In genomic region chr16:88701072-88701864, GRCm38 (mm10) we compare ENCODE assay signal across 13 mouse cellular contexts. TPM values are rescaled to one million over a fixed set of nuclear protein-coding genes. Genes with fewer than 3 reads are reported as not detected.
A peak's percentile ranks its signal among the peaks of the same experiment; 100 is the strongest.
DNase-seq lines count a peak whose midpoint lies in the region; ATAC-seq and TF ChIP-seq lines count a peak whose summit lies in the region.
"Had no signal": no experiment of that assay in that cellular context is flagged by ENCODE, and none has a peak within 500 bp of the region (broad histone marks: within the 10 kb centered on the region; RNA-seq: fewer than 3 reads in every experiment).

No protein-coding gene starts in this region.

- H3K27ac ChIP-seq in kidney, adult 2 months (ENCODE audit: insufficient read depth, low read depth, low read length), result no peak overlapping the region
- no peak overlapping the region for H3K27ac ChIP-seq in embryonic facial prominence, embryonic 11.5 days (replicated peaks; ENCODE audit: low read depth, low read length)
- H3K27ac ChIP-seq in limb, embryonic 14.5 days (replicated peaks; ENCODE audit: low read depth, low read length), result no peak overlapping the region

- DNase-seq in kidney, postnatal 4 days, result peak; percentile 7 to 15
- no peak for DNase-seq in kidney, adult 2 months
- peak; percentile 30 for DNase-seq in embryonic facial prominence, embryonic 11.5 days (ENCODE audit: low spot score)
- DNase-seq in limb, embryonic 14.5 days (ENCODE audit: low spot score), result peak; percentile 64
- DNase-seq in thymus, postnatal 25 days, result peak; percentile 73
- no peak for DNase-seq in layer of hippocampus, adult 11-12 months (ENCODE audit: low spot score)
- no peak for DNase-seq in adrenal gland, adult 18-20 months (ENCODE audit: low spot score in 2 of 2)
- DNase-seq: kidney, adult 18-20 months had no signal

- no peak for ATAC-seq in embryonic facial prominence, embryonic 11.5 days (replicated peaks; ENCODE audit: insufficient number of reproducible peaks, low FRiP score, low TSS enrichment, low read depth)
- peak; percentile 65; the same call in 1 of the 2 replicates for ATAC-seq in limb, embryonic 14.5 days (ENCODE audit: low FRiP score, low read depth)

- 36% methylated on average over 4 of the region's 4 CpGs for WGBS in kidney, adult 2 months
- 30% methylated on average over 4 of the region's 4 CpGs for WGBS in embryonic facial prominence, embryonic 11.5 days
- WGBS in limb, embryonic 14.5 days, result 32% methylated on average over 4 of the region's 4 CpGs

- TF ChIP-seq POLR2A in kidney, adult 2 months (IDR thresholded peaks at IDR 0.05; ENCODE audit: low read depth, low read length), result no peak
- TF ChIP-seq POLR2A in limb, embryonic 14.5 days (IDR thresholded peaks at IDR 0.05; ENCODE audit: borderline replicate concordance, extremely low read depth, insufficient read depth, insufficient read length), result no peak

- no peaks in the 10 kb centered on the region for H3K36me3 ChIP-seq in kidney, adult 2 months (ENCODE audit: control insufficient read depth, insufficient read depth, low read length)
- H3K36me3 ChIP-seq in embryonic facial prominence, embryonic 11.5 days (replicated peaks; ENCODE audit: control insufficient read depth, insufficient read depth, low read depth, low read length), result no peaks in the 10 kb centered on the region
- H3K36me3 ChIP-seq in limb, embryonic 14.5 days (ENCODE audit: control insufficient read depth, insufficient read depth, low read length), result no peaks in the 10 kb centered on the region
- H3K36me3 ChIP-seq: G1E had no signal

- no peak overlapping the region for H3K4me3 ChIP-seq in kidney, adult 2 months (ENCODE audit: insufficient read depth, low read depth, low read length)
- no peak overlapping the region for H3K4me3 ChIP-seq in embryonic facial prominence, embryonic 11.5 days (ENCODE audit: low read depth, low read length)
- H3K4me3 ChIP-seq in limb, embryonic 14.5 days (replicated peaks; ENCODE audit: low read length), result no peak overlapping the region
- H3K4me3 ChIP-seq: megakaryocyte, embryonic 14.5 days had no signal

- no peaks in the 10 kb centered on the region for H3K4me1 ChIP-seq in kidney, adult 2 months (ENCODE audit: control insufficient read depth, insufficient read depth, low read length)
- H3K4me1 ChIP-seq in embryonic facial prominence, embryonic 11.5 days (ENCODE audit: control insufficient read depth, insufficient read depth, low read length), result no peaks in the 10 kb centered on the region
- 0 out of 2 replicates have a peak, but pooled peaks cover 4% of the 10 kb centered on the region for H3K4me1 ChIP-seq in limb, embryonic 14.5 days (ENCODE audit: control insufficient read depth, insufficient read depth, low read length)
- H3K4me1 ChIP-seq: megakaryocyte, embryonic 14.5 days had no signal

- H3K9me3 ChIP-seq in embryonic facial prominence, embryonic 11.5 days (replicated peaks; ENCODE audit: control insufficient read depth, low read length), result no peaks in the 10 kb centered on the region
- H3K9me3 ChIP-seq in limb, embryonic 14.5 days (ENCODE audit: control insufficient read depth, low read length), result no peaks in the 10 kb centered on the region
- H3K9me3 ChIP-seq: G1E; megakaryocyte, embryonic 14.5 days had no signal

- H3K27me3 ChIP-seq in kidney, adult 2 months (replicated peaks; ENCODE audit: control insufficient read depth, insufficient read depth, low read length), result no peaks in the 10 kb centered on the region
- H3K27me3 ChIP-seq in embryonic facial prominence, embryonic 11.5 days (ENCODE audit: control insufficient read depth, insufficient read depth, low read length), result no peaks in the 10 kb centered on the region
- no peaks in the 10 kb centered on the region for H3K27me3 ChIP-seq in limb, embryonic 14.5 days (ENCODE audit: control insufficient read depth, insufficient read depth, low read length)
- H3K27me3 ChIP-seq: megakaryocyte, embryonic 14.5 days had no signal

- TF ChIP-seq CTCF in kidney, adult 2 months (conservative IDR thresholded peaks at IDR 0.05; ENCODE audit: insufficient read depth, insufficient read length, low read depth, low read length), result no peak

- H3K9ac ChIP-seq in embryonic facial prominence, embryonic 11.5 days (replicated peaks; ENCODE audit: low read length), result no peak overlapping the region
- no peak overlapping the region for H3K9ac ChIP-seq in limb, embryonic 14.5 days (ENCODE audit: low read depth, low read length, severe bottlenecking)

- H3K4me2 ChIP-seq in embryonic facial prominence, embryonic 11.5 days (ENCODE audit: low read depth, low read length), result no peak overlapping the region
- H3K4me2 ChIP-seq in limb, embryonic 14.5 days (replicated peaks; ENCODE audit: low read depth, low read length, severe bottlenecking), result no peak overlapping the region

RNA-seq across cellular contexts. Expression of gene 2310061N02Rik, which starts 6.5 kb away (rescaled TPM):
- polyA plus RNA-seq in kidney, adult 2 months (2012; rRNA removed), result not detected in 2 replicates
- not detected in 2 replicates for polyA plus RNA-seq in embryonic facial prominence, embryonic 11.5 days (2014; fragmentation: Nextera tagmentation; extraction: Ambion mirVana)
- not detected in 2 replicates for polyA plus RNA-seq in limb, embryonic 14.5 days (2012; rRNA removed)
- polyA plus RNA-seq in limb, embryonic 14.5 days (2014; fragmentation: Nextera tagmentation; extraction: Ambion mirVana), result not detected in 2 replicates
- total RNA-seq in adrenal gland, adult 18-20 months (2021), result not detected
- total RNA-seq: G1E; left cerebral cortex, postnatal 25 days had no signal
- polyA plus RNA-seq: G1E; heart, embryonic 14.5 days; testis, adult 2 months had no signal

RNA-seq across cellular contexts. Expression of gene Krtap13-1, which starts 27.4 kb away (rescaled TPM):
- not detected in 2 replicates for polyA plus RNA-seq in kidney, adult 2 months (2012; rRNA removed)
- polyA plus RNA-seq in embryonic facial prominence, embryonic 11.5 days (2014; fragmentation: Nextera tagmentation; extraction: Ambion mirVana), result not detected in 2 replicates
- not detected in 2 replicates for polyA plus RNA-seq in limb, embryonic 14.5 days (2012; rRNA removed)
- polyA plus RNA-seq in limb, embryonic 14.5 days (2014; fragmentation: Nextera tagmentation; extraction: Ambion mirVana), result not detected in 2 replicates
- not detected for total RNA-seq in adrenal gland, adult 18-20 months (2021)
- total RNA-seq: left cerebral cortex, postnatal 25 days had no signal
- polyA plus RNA-seq: G1E; heart, embryonic 14.5 days; testis, adult 2 months had no signal

RNA-seq across cellular contexts. Expression of gene Krtap27-1, which starts 29.8 kb away (rescaled TPM):
- polyA plus RNA-seq in kidney, adult 2 months (2012; rRNA removed), result not detected in 2 replicates
- not detected in 2 replicates for polyA plus RNA-seq in embryonic facial prominence, embryonic 11.5 days (2014; fragmentation: Nextera tagmentation; extraction: Ambion mirVana)
- polyA plus RNA-seq in limb, embryonic 14.5 days (2012; rRNA removed), result not detected in 2 replicates
- polyA plus RNA-seq in limb, embryonic 14.5 days (2014; fragmentation: Nextera tagmentation; extraction: Ambion mirVana), result not detected in 2 replicates
- not detected for total RNA-seq in adrenal gland, adult 18-20 months (2021)
- total RNA-seq: G1E; left cerebral cortex, postnatal 25 days had no signal
- polyA plus RNA-seq: G1E; heart, embryonic 14.5 days; testis, adult 2 months had no signal

RNA-seq across cellular contexts. Expression of gene Krtap13, which starts 50.2 kb away (rescaled TPM):
- not detected in 2 replicates for polyA plus RNA-seq in kidney, adult 2 months (2012; rRNA removed)
- not detected in 2 replicates for polyA plus RNA-seq in embryonic facial prominence, embryonic 11.5 days (2014; fragmentation: Nextera tagmentation; extraction: Ambion mirVana)
- polyA plus RNA-seq in limb, embryonic 14.5 days (2012; rRNA removed), result not detected in 2 replicates
- polyA plus RNA-seq in limb, embryonic 14.5 days (2014; fragmentation: Nextera tagmentation; extraction: Ambion mirVana), result not detected in 2 replicates
- total RNA-seq in adrenal gland, adult 18-20 months (2021), result not detected
- total RNA-seq: G1E; left cerebral cortex, postnatal 25 days had no signal
- polyA plus RNA-seq: G1E; heart, embryonic 14.5 days had no signal

RNA-seq across cellular contexts. Expression of gene Krtap26-1, which starts 53.7 kb away (rescaled TPM):
- polyA plus RNA-seq in kidney, adult 2 months (2012; rRNA removed), result not detected in 2 replicates
- polyA plus RNA-seq in embryonic facial prominence, embryonic 11.5 days (2014; fragmentation: Nextera tagmentation; extraction: Ambion mirVana), result not detected in 2 replicates
- polyA plus RNA-seq in limb, embryonic 14.5 days (2012; rRNA removed), result not detected in 2 replicates
- polyA plus RNA-seq in limb, embryonic 14.5 days (2014; fragmentation: Nextera tagmentation; extraction: Ambion mirVana), result not detected in 2 replicates
- total RNA-seq in adrenal gland, adult 18-20 months (2021), result not detected
- total RNA-seq: G1E; left cerebral cortex, postnatal 25 days had no signal
- polyA plus RNA-seq: G1E; heart, embryonic 14.5 days; testis, adult 2 months had no signal

Comparison
In these comparisons a context has a peak if more than half of its experiments do, and no peak if none do; other contexts are left out.
1. DNase-seq: peak in kidney, postnatal 4 days (2 of 2), embryonic facial prominence, embryonic 11.5 days (single experiment), limb, embryonic 14.5 days (single experiment) and thymus, postnatal 25 days (single experiment); none in kidney, adult 2 months (single experiment), layer of hippocampus, adult 11-12 months (single experiment) and adrenal gland, adult 18-20 months (0 of 2).